Mouse (Mus musculus) limb, embryonic 11.5 days (tissue): ENCODE data around the gene Lipe. TPM values are rescaled to one million over a fixed set of nuclear protein-coding genes. Genes with fewer than 3 reads are reported as not detected.

Experiments used
- ATAC-seq: fragments of 200-750 bp; cut with Nextera tagmentation; 2 replicates; pipeline ENCODE4 v1.8.0; 2017; ENCODE audit warnings: low read depth; ENCODE audit not compliant: insufficient number of reproducible peaks, low FRiP score, low TSS enrichment
- DNase-seq: peaks from one replicate; pipeline ENCODE4 v3.0.0-alpha.2; 2015; ENCODE audit warnings: low spot score
- H3K27ac ChIP-seq: fragments of 300-500 bp; sonication (generic); replicated peaks from 2 replicates; pipeline ENCODE4 v1.5.1; 2014; ENCODE audit warnings: low read depth, mild to moderate bottlenecking, low read length
- H3K27me3 ChIP-seq: fragments of 300-500 bp; sonication (generic); 2 replicates; pipeline ENCODE4 v1.6.1; 2014; ENCODE audit warnings: mild to moderate bottlenecking, low read length, mixed read lengths; ENCODE audit not compliant: control insufficient read depth, insufficient read depth
- H3K36me3 ChIP-seq: fragments of 300-500 bp; sonication (generic); 2 replicates; pipeline ENCODE4 v1.6.1; 2014; ENCODE audit warnings: mild to moderate bottlenecking, low read length, moderate library complexity, mixed read lengths; ENCODE audit not compliant: control insufficient read depth, insufficient read depth
- H3K4me1 ChIP-seq: fragments of 300-500 bp; sonication (generic); 2 replicates; pipeline ENCODE4 v1.6.1; 2014; ENCODE audit warnings: low read length, mixed read lengths; ENCODE audit not compliant: control insufficient read depth, insufficient read depth
- H3K4me2 ChIP-seq: fragments of 300-500 bp; sonication (generic); 2 replicates; pipeline ENCODE4 v1.6.1; 2014; ENCODE audit warnings: low read depth, mild to moderate bottlenecking, moderate library complexity; ENCODE audit not compliant: severe bottlenecking
- H3K4me3 ChIP-seq: fragments of 300-500 bp; sonication (generic); 2 replicates; pipeline ENCODE4 v1.5.1; 2014; ENCODE audit warnings: low read depth, low read length
- H3K9ac ChIP-seq: fragments of 300-500 bp; sonication (generic); 2 replicates; pipeline ENCODE4 v1.6.1; 2014; ENCODE audit warnings: mild to moderate bottlenecking, low read length
- H3K9me3 ChIP-seq: fragments of 300-500 bp; sonication (generic); 2 replicates; pipeline ENCODE4 v1.6.1; 2016; ENCODE audit warnings: low read length; ENCODE audit not compliant: control insufficient read depth
- WGBS: fragments of 180-500 bp; shearing (Covaris S2); extraction: QIAGEN DNeasy Blood & Tissue Kit; methylation state at CpG from one replicate; pipeline ENCODE4 v1.1.7; 2014; 5-methylcytosine and 5-hydroxymethylcytosine counted together
- polyA plus RNA-seq: library from polyadenylated mRNA; unstranded; fragments of >200 nt; fragmentation: Nextera tagmentation; extraction: Ambion mirVana; gene quantifications from 2 replicates; pipeline ENCODE4 v1.2.1, GENCODE M21; 2014

Lipe gene
- polyA plus RNA-seq, 1 experiment from 2014 or later: 4.2 TPM

DNA sequence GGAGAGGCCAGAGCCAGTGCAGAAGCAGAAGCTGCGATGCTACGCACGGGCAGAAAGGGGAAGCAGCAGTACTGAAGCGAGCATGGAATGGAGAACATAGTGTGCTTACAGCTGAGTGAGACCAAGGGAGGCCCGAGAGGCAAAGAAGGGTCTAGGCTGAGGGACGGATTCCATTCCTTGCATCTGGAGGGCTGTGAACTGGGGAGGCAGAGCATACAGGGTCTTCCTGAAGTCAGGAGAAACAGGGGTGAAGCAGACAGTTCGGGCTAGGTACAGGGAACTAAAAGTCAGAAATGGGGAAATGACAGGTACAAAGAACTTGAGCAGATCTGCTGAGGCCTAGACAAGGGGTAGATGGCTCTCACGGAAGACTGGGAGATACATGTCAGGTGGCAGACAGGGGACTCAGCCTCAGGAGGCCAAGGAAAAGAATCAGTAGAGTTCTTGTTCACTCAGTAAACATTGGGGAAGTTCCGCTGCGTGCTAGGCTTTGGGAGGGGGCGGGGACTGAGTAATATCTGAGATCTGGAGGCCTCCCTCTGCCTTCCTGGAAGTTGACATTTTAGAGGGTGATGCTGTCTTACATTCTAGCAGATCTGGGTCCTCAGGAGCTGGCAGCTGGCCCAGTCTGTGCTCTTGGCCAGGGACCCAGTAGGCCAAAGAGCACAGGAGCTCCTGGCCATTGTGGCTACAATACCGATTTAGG, 12.5 kb downstream of the Lipe start:
- peaks cover 8% of the 10 kb centered on the region; the same call in 1 of the 2 replicates for H3K36me3 ChIP-seq
- no peak for DNase-seq
- H3K27me3 ChIP-seq: no peaks in the 10 kb centered on the region
- ATAC-seq: no peak
- 85% methylated on average over 12 of the region's 12 CpGs for WGBS
- H3K9ac ChIP-seq: no peak overlapping the region
- no peak overlapping the region for H3K4me3 ChIP-seq
- H3K9me3 ChIP-seq: no peaks in the 10 kb centered on the region
- H3K4me1 ChIP-seq: no peaks in the 10 kb centered on the region
- H3K4me2 ChIP-seq: no peak overlapping the region
- H3K27ac ChIP-seq: no peak overlapping the region

DNA sequence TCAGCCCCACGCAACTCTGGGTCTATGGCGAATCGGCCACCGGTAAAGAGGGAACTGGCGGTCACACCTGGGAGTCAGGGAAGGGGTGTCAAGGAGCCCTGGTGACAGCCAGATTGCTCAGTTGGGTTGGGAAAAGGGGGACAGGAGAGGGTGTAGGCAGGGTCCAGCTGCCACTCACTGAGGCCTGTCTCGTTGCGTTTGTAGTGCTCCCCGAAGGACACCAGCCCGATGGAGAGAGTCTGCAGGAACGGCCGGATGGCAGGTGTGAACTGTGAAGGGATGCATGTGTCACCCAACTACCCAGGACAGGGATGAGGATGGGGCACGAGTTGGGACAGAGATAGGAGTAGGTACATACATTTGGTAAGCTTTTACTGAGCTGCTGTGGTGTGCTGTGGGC, 13.3 kb downstream of the Lipe start:
- Histone ChIP-seq H3K9ac (no peak overlapping the region), H3K27me3 (no peaks in the 10 kb centered on the region), H3K9me3 (no peaks in the 10 kb centered on the region), H3K36me3 (peaks cover 8% of the 10 kb centered on the region; the same call in 1 of the 2 replicates), H3K4me2 (no peak overlapping the region), H3K27ac (no peak overlapping the region), H3K4me1 (no peaks in the 10 kb centered on the region; the same call in 1 of the 2 replicates), H3K4me3 (no peak overlapping the region)
- 92% methylated on average over 12 of the region's 12 CpGs for WGBS
- DNase-seq: no peak
- no peak for ATAC-seq

DNA sequence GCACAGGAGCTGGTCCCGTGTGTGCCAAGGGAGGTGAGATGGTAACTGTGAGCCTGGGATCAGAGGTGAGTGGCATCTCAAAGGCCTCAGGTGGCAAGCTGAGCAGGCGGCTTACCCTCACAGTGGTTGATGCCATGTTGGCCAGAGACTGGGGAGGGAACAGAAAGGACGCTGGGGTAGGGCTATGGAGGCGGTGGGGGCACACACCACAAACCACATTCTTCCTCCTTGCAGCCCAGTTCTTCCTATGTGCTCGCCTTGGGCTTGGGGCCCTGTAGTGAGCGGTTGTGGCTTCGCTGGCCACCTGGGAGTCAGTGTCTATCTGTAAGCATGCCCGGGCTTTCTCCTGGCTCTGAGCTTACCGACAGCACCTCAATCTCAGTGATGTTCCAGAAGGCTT, 13.7 kb downstream of the Lipe start:
- Histone ChIP-seq H3K27me3 (no peaks in the 10 kb centered on the region), H3K9ac (no peak overlapping the region), H3K4me1 (peaks cover 3% of the 10 kb centered on the region; the same call in 1 of the 2 replicates), H3K4me3 (no peak overlapping the region), H3K9me3 (no peaks in the 10 kb centered on the region), H3K4me2 (no peak overlapping the region), H3K36me3 (peaks cover 8% of the 10 kb centered on the region; the same call in 1 of the 2 replicates), H3K27ac (no peak overlapping the region)
- DNase-seq (no peak), ATAC-seq (no peak)
- 89% methylated on average over 9 of the region's 9 CpGs for WGBS

DNA sequence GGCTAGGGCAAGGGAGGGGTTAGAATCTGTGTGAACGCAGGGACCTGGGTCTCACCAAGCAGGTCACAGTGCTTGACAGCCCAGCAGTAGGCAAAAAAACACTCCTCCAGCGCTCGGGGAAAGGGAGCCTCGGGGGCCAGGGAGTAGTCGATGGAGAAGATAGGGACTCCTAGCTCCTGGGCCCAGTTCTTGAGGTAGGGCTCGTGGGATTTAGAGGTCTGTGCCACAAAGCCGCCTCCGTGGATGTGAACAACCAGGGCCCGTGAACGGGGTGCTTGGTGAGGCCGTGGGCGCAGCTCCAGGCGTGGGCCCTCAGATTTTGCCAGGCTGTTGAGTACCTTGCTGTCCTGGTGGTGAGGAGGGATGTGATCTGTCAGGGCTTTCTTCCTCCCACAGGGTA, 14.2 kb downstream of the Lipe start:
- peaks cover 3% of the 10 kb centered on the region; the same call in 1 of the 2 replicates for H3K4me1 ChIP-seq
- DNase-seq: no peak
- no peak overlapping the region for H3K9ac ChIP-seq
- whole genome bisulfite sequencing: 85% methylated on average over 13 of the region's 13 CpGs
- H3K4me3 ChIP-seq: no peak overlapping the region
- H3K27me3 ChIP-seq: no peaks in the 10 kb centered on the region
- ATAC-seq: no peak
- H3K9me3 ChIP-seq: no peaks in the 10 kb centered on the region
- H3K4me2 ChIP-seq: no peak overlapping the region
- H3K27ac ChIP-seq: no peak overlapping the region
- H3K36me3 ChIP-seq: peaks cover 8% of the 10 kb centered on the region; the same call in 1 of the 2 replicates

GRCm38 (mm10) chr7:25383891-25384290, 14.6 kb downstream of the Lipe start:
- peaks cover 6% of the 10 kb centered on the region; the same call in 1 of the 2 replicates for H3K4me1 ChIP-seq
- no peak overlapping the region for H3K4me3 ChIP-seq
- H3K9me3 ChIP-seq: no peaks in the 10 kb centered on the region
- no peak overlapping the region for H3K4me2 ChIP-seq
- no peaks in the 10 kb centered on the region for H3K27me3 ChIP-seq
- H3K27ac ChIP-seq: no peak overlapping the region
- no peak for DNase-seq
- ATAC-seq: no peak
- no peak overlapping the region for H3K9ac ChIP-seq
- 84% methylated on average over 4 of the region's 4 CpGs for WGBS
- peaks cover 8% of the 10 kb centered on the region; the same call in 1 of the 2 replicates for H3K36me3 ChIP-seq

DNA sequence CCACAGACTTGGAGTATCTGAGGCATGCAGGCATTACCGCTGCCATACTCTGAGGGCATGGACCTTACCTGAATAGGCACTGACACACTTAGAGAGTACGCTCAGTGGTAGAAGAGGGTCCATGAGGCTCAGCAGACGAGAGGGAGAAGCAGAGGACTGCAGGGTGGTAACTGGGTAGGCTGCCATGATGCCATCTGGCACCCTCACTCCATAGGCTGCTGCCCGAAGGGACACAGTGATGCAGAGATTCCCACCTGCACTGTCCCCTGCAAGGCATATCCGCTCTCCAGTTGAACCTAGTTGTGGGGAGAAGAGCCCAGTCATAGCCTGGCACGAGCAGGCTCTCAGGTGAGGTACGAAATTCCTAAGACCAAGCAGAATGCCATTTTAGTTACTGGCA, 15.1 kb downstream of the Lipe start:
- Histone ChIP-seq H3K4me3 (no peak overlapping the region), H3K27ac (no peak overlapping the region), H3K4me2 (no peak overlapping the region), H3K9ac (no peak overlapping the region), H3K9me3 (no peaks in the 10 kb centered on the region), H3K4me1 (peaks cover 6% of the 10 kb centered on the region; the same call in 1 of the 2 replicates), H3K27me3 (no peaks in the 10 kb centered on the region), H3K36me3 (peaks cover 8% of the 10 kb centered on the region; the same call in 1 of the 2 replicates)
- 88% methylated on average over 7 of the region's 7 CpGs for WGBS
- ATAC-seq (no peak), DNase-seq (no peak)

DNA sequence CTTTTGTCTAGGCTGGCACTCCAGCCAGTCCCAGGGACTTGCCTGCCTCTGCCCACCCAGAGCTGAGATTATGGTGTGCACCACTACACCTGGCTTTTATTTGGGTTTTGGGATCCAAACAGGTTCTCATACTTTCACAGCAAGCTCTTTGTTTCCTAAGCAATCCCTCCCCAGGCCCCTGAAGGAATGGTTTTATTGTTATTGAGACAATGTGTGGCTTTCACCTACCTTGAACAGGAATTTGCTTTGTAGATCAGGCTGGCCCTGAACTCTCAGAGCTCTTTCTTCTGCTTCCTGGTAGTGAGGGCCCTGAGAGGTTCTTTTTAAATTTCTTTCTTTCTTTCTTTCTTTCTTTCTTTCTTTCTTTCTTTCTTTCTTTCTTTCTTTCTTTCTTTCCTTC, 16.0 kb downstream of the Lipe start:
- no peak for ATAC-seq
- Histone ChIP-seq H3K27me3 (no peaks in the 10 kb centered on the region), H3K36me3 (peaks cover 8% of the 10 kb centered on the region; the same call in 1 of the 2 replicates)

DNA sequence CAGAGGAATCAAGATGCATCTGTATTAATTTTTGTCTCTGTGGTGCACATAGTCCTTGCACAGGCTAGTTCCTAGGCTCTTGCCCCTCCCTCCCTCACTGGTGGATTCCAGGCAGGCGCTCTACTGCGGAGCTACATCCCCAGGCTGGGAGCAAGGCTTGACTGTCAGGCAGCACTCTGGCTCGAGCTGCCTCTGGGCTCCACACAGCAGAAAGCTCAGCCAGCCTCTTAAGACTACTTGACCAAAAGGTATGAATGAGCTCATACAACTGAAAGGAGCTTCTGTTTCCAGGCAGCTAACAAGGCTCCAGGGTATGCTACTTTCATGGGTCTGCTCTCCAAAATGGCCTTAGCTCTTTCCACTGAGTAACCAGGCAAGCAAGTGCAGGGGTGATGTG, 17.2 kb downstream of the Lipe start:
- Histone ChIP-seq H3K4me3 (no peak overlapping the region), H3K27me3 (no peaks in the 10 kb centered on the region), H3K4me2 (no peak overlapping the region), H3K9me3 (no peaks in the 10 kb centered on the region), H3K36me3 (peaks cover 8% of the 10 kb centered on the region; the same call in 1 of the 2 replicates), H3K9ac (no peak overlapping the region), H3K4me1 (peaks cover 8% of the 10 kb centered on the region; the same call in 1 of the 2 replicates), H3K27ac (no peak overlapping the region)
- ATAC-seq (no peak), DNase-seq (no peak)
- 41% methylated on average over 3 of the region's 3 CpGs for WGBS

More for the DNA sequence above, 16.0 kb downstream of the Lipe start:
- Histone ChIP-seq H3K27ac (no peak overlapping the region), H3K4me1 (peaks cover 6% of the 10 kb centered on the region; the same call in 1 of the 2 replicates), H3K9me3 (no peaks in the 10 kb centered on the region), H3K4me3 (no peak overlapping the region), H3K9ac (no peak overlapping the region), H3K4me2 (no peak overlapping the region)
- no peak for DNase-seq
